Mouse (Mus musculus) embryonic stem cell, embryonic (primary cell): Measurements from ENCODE around the gene Mknk2.

ENCODE experiments used
- CTCF ChIA-PET, 4 experiments: fragments of 300-600 bp in 2 of 4; fragments of 350-600 bp in 2 of 4; sonication (Branson Sonifier 250); formaldehyde crosslinking; loops; one replicate each; lab custom pipeline; 2022; ENCODE audit warnings: inconsistent platforms in 2 of 4; lab: Charles Lee
- POLR2A ChIA-PET, 4 experiments: fragments of 300-600 bp in 2 of 4; fragments of 350-600 bp in 2 of 4; sonication (Branson Sonifier 250); formaldehyde crosslinking; loops; one replicate each; lab custom pipeline; 2022; ENCODE audit warnings: antibody characterized with exemption in 4 of 4, inconsistent platforms in 1 of 4; lab: Charles Lee

Mknk2 gene

DNA sequence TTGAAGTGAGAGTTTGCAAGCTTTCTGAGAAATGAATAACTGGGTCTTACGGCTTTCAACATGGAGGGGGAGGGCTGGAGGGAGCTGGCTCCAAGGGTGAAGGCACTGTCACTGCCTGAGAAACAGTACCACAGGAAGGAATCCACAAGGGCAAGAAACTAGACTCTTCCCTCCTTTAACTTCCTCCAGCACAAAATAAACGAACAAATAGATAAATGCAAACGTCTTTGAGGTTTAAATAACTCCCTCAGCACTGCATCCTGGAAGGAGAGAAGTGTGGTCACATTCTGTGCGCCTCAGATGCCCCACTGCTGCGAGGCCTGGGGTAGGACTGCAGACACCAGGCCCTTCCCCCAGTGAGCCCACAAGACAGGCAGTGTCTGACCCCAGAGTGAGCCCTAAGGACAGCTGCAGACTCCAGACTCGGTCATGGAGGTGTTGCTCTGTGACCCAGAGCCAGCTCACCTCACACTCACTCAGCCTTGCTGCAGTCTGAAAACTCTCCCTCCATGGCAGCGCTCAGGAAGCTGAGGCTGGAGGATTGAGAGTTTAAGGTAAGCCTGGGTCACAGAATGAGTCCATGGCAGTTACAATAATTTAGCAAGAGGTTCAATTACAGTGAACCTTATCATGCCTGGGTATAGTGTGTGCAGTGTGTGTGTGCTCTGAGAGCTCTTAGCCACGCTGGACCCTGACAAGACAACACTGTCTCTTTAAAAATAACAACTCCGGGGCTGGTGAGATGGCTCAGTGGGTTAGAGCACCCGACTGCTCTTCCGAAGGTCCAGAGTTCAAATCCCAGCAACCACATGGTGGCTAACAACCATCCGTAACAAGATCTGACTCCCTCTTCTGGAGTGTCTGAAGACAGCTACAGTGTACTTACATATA is 18.8 kb upstream of the Mknk2 start:
- ChIA-PET POLR2A (interaction anchor here (0.6 to 10.4 kb wide), 20 partner anchors 9 to 135 kb away, joined by 3 to 141 read pairs (median 3); partner anchors contain the start of genes Mknk2 (in 2 of the 4), Abhd17a (in 1 of the 4), Ap3d1 (in 1 of the 4) and Rexo1 (in 1 of the 4)), CTCF (interaction anchor here (0.5 to 1.9 kb wide), 10 partner anchors 9 to 294 kb away, joined by 3 to 7 read pairs (median 3); partner anchors contain the start of genes Klf16 (in 1 of the 4) and Rexo1 (in 1 of the 4))

- CTCF ChIA-PET = interaction anchor here in 3 of 4 experiments (0.6 to 1.9 kb wide), 13 partner anchors 8 to 293 kb away, joined by 3 to 7 read pairs (median 3); partner anchors contain the start of gene Rexo1 (in 1 of the 3)
- POLR2A ChIA-PET = interaction anchor here (0.8 to 10.4 kb wide), 25 partner anchors 8 to 135 kb away, joined by 3 to 141 read pairs (median 4); partner anchors contain the start of genes Mknk2 (in 2 of the 4), Rexo1 (in 2 of the 4), Ap3d1 (in 1 of the 4) and Csnk1g2 (in 1 of the 4)
Observed at GRCm38 (mm10) chr10:80695801-80696501, 18.0 kb upstream of the Mknk2 start.

- ChIA-PET POLR2A (interaction anchor here (0.6 to 10.4 kb wide), 19 partner anchors 11 to 134 kb away, joined by 3 to 141 read pairs (median 5); partner anchors contain the start of genes Mknk2 (in 2 of the 4), Ap3d1 (in 1 of the 4), Csnk1g2 (in 1 of the 4) and Rexo1 (in 1 of the 4)), CTCF (interaction anchor here in 2 of 4 experiments (0.6 to 1.9 kb wide), 8 partner anchors 11 to 421 kb away, joined by 3 to 6 read pairs (median 4); partner anchors contain the start of gene Rexo1 (in 1 of the 2))
Observed at GRCm38 (mm10) chr10:80695186-80695585, 17.3 kb upstream of the Mknk2 start.

- CTCF ChIA-PET = interaction anchor here in 1 of 4 experiments (0.6 to 1.2 kb wide), 5 partner anchors 10 to 422 kb away, joined by 3 to 5 read pairs (median 4); no protein-coding TSS in a partner anchor
- POLR2A ChIA-PET = interaction anchor here (0.9 to 10.4 kb wide), 13 partner anchors 9 to 73 kb away, joined by 3 to 141 read pairs (median 5); partner anchors contain the start of genes Mknk2 (in 2 of the 4) and Csnk1g2 (in 1 of the 4)
Observed at GRCm38 (mm10) chr10:80694159-80694938, 16.4 kb upstream of the Mknk2 start.

DNA sequence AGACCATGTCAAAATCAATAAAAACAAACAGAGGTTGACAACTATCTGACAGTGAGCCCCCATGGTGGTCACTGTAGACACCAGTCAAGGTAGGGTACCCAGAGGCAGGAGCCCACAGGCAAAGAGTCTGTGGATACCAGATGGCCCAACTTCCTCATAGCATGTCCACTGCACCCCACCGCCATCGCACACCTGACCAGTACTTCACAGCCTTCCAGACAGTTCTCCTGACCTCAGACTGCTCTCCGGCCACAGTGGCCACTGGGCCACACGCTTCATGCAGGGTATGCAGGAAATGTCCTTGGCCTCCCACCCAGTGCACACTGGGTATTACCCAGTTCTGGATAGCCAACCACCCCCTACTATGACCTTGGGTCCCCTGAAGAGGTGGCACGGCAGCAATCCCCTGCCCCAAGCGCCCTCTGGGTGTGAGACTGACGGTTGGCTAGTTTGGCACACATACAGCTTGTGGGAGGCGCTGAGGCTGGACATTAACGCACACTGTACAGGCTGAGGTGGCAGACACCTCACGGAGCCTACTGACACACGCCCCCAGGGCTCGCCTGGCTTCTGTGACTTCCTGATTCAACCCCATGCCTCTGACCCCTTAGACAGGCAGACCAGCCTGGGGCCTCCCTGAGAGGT is 15.6 kb upstream of the Mknk2 start:
- ChIA-PET POLR2A (interaction anchor here in 2 of 4 experiments (0.7 to 10.4 kb wide), 7 partner anchors 9 to 364 kb away, joined by 3 to 141 read pairs (median 5); partner anchors contain the start of genes Mknk2 (in 2 of the 2), Izumo4 (in 1 of the 2) and Pcsk4 (in 1 of the 2)), CTCF (no interaction called here)

GRCm38 (mm10) chr10:80692249-80693165 is 14.6 kb upstream of the Mknk2 start:
- CTCF ChIA-PET = interaction anchor here in 2 of 4 experiments (0.6 to 1.3 kb wide), 6 partner anchors 32 to 862 kb away, joined by 3 to 6 read pairs (median 4); no protein-coding TSS in a partner anchor
- POLR2A ChIA-PET = interaction anchor here (0.7 to 10.4 kb wide), 22 partner anchors 8 to 363 kb away, joined by 3 to 141 read pairs (median 3); partner anchors contain the start of genes Izumo4 (in 2 of the 4), Mknk2 (in 2 of the 4), Csnk1g2 (in 1 of the 4) and Pcsk4 (in 1 of the 4)

DNA sequence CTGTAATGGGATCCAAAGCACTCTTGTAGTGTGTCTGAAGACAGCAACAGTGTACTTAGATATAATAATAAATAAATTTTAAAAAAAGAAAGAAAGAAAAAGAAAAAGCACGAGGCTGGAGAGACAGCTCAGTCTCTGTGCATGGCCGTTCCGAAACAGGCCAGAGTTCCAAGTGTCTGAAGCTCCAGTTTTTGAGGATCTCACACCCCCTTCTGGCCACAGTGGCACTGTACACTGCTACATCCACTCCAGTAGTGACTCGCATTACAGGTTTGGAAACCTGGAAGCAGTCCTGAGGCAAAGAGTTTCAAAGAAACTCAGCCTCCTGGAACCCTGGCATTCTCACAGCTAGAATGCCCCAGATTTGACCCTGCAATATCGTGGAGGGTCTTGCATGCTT is 9.9 kb upstream of the Mknk2 start:
- POLR2A ChIA-PET = interaction anchor here in 3 of 4 experiments (0.6 to 3.1 kb wide), 23 partner anchors 8 to 178 kb away, joined by 3 to 44 read pairs (median 4); partner anchors contain the start of genes Mknk2 (in 2 of the 3), Abhd17a (in 1 of the 3), Amh (in 1 of the 3) and Ap3d1 (in 1 of the 3)
- CTCF ChIA-PET = interaction anchor here (0.5 to 2.2 kb wide), 65 partner anchors 8 to 312 kb away, joined by 3 to 26 read pairs (median 4); partner anchors contain the start of genes Mknk2 (in 3 of the 4), Abhd17a (in 2 of the 4), Izumo4 (in 2 of the 4) and Atp8b3 (in 1 of the 4)

DNA sequence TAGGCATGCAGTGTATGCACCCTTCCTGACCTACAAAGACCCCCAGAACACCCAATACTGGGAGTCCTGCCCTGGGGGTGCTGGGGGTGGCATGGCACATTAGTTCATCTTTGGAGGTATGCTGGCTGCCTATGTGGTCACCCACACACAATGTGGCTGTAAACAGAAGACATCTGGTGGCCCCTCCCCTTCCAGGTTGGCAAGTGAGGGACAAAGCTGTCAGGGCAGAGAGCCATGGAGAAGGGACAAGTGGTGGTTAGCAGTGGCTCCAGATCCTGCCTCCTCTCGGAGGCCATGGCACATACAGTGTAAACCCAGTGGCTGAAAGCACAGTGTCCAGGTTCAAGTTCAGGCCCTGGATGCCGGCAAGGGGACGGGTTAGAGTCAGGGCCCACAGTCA is 8.7 kb upstream of the Mknk2 start:
- ChIA-PET CTCF (interaction anchor here (0.5 to 2.2 kb wide), 11 partner anchors 9 to 180 kb away, joined by 3 to 19 read pairs (median 4); partner anchors contain the start of gene Mknk2 (in 1 of the 4)), POLR2A (interaction anchor here in 3 of 4 experiments (1.2 to 3.1 kb wide), 6 partner anchors 8 to 108 kb away, joined by 3 to 44 read pairs (median 16); partner anchors contain the start of gene Mknk2 (in 2 of the 3))

DNA sequence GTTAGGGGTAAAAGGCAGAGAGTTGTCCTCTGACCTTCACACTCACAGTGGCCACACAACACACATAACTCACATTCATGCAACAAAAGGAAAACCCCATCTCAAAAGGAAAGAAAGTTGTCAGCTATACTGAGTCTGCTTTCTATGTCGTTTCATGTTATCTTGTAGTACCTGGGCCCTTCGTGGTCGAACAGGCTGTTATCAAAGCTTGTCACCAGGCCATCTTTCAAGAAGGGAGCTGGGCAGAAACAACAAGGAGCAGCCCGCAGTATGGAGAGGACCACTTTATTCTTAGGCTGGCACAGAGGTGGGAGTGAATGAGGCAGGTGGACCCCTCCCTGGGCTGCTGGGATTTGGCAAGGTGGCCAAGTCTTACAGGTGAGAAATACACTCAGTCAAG is 7.1 kb upstream of the Mknk2 start:
- CTCF ChIA-PET = interaction anchor here in 3 of 4 experiments (0.7 to 3.1 kb wide), 13 partner anchors 11 to 162 kb away, joined by 3 to 31 read pairs (median 6); partner anchors contain the start of genes Rexo1 (in 2 of the 3) and Klf16 (in 1 of the 3)
- POLR2A ChIA-PET = interaction anchor here (0.6 to 2.6 kb wide), 14 partner anchors 8 to 119 kb away, joined by 3 to 31 read pairs (median 3); partner anchors contain the start of gene Abhd17a (in 1 of the 4)

GRCm38 (mm10) chr10:80684214-80684613 is 6.3 kb upstream of the Mknk2 start:
- CTCF ChIA-PET = interaction anchor here (0.6 to 3.1 kb wide), 35 partner anchors 9 to 238 kb away, joined by 3 to 31 read pairs (median 4); partner anchors contain the start of genes Rexo1 (in 2 of the 4), Abhd17a (in 1 of the 4), Atp8b3 (in 1 of the 4) and Csnk1g2 (in 1 of the 4)
- POLR2A ChIA-PET = interaction anchor here (0.6 to 2.6 kb wide), 23 partner anchors 8 to 165 kb away, joined by 3 to 31 read pairs (median 5); partner anchors contain the start of genes Abhd17a (in 1 of the 4) and Ap3d1 (in 1 of the 4)

DNA sequence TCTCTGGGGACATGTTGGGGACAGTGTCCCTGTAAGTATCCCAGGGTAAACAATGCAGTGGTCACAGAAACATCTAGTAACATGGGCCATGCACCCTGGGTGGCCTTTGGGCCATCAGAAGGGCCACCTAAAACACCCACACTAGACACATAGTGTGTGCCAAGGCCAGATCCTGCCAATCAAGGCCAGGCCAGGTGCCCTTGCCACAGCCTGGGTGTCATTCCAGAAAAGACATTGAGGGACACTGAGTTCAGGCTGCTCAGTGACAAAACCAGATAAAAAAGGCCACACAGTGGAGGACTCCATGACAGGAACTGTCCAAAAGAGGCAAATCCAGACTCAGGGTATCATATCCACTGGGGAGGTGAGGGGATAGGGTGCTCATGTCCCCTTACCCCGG is 5.7 kb upstream of the Mknk2 start:
- POLR2A ChIA-PET = interaction anchor here in 3 of 4 experiments (0.8 to 2.6 kb wide), 21 partner anchors 7 to 117 kb away, joined by 3 to 31 read pairs (median 5); partner anchors contain the start of genes Abhd17a (in 1 of the 3) and Ap3d1 (in 1 of the 3)
- CTCF ChIA-PET = interaction anchor here (0.6 to 3.1 kb wide), 24 partner anchors 9 to 165 kb away, joined by 3 to 31 read pairs (median 4); partner anchors contain the start of genes Abhd17a (in 1 of the 4), Csnk1g2 (in 1 of the 4), Klf16 (in 1 of the 4) and Rexo1 (in 1 of the 4)

- ChIA-PET POLR2A (interaction anchor here in 1 of 4 experiments (1.0 to 2.1 kb wide), 3 partner anchors 13 to 104 kb away, joined by 3 to 6 read pairs (median 6); no protein-coding TSS in a partner anchor), CTCF (interaction anchor here in 2 of 4 experiments (0.9 to 1.1 kb wide), 2 partner anchors 103 to 175 kb away, joined by 7 read pairs; no protein-coding TSS in a partner anchor)
Observed at GRCm38 (mm10) chr10:80682003-80682402, 4.1 kb upstream of the Mknk2 start.

DNA sequence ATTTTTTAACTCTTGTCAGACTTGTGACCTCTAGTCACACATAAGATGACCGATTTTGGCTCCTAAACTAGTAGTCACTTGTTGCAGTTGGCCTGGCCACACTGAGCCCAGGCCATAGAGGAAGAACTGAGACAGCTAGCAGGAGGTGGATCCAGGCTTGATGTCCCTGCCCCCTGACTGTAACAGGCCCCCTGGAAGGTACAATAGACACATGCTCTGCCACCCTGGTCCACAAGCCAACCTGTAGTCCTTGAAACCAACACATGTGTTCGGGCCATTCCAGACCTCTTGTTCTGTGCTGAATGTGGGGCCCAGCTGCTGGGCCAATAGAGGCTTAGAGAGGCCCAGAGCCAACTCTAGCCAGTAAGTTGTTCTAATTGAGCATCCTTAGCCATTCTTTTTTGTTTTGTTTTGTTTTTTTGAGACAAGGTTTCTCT is 2.4 kb upstream of the Mknk2 start:
- CTCF ChIA-PET = interaction anchor here in 1 of 4 experiments (1.5 kb wide), 1 partner anchor 102 kb away, joined by 4 read pairs; no protein-coding TSS in a partner anchor
- POLR2A ChIA-PET = interaction anchor here in 3 of 4 experiments (0.6 to 6.3 kb wide), 15 partner anchors 11 to 119 kb away, joined by 3 to 200 read pairs (median 3); partner anchors contain the start of genes Izumo4 (in 1 of the 3), Klf16 (in 1 of the 3) and Rexo1 (in 1 of the 3)
